Mouse (Mus musculus) liver (tissue): Measurements from ENCODE around the gene Mecp2.

Source experiments
- DNase-seq: peaks from one replicate; pipeline ENCODE4 v3.0.0-alpha.2; 2020; ENCODE audit warnings: mixed read lengths

The Mecp2 gene

GRCm38 (mm10) chrX:74006401-74006800 is 128.8 kb downstream of the Mecp2 start:
- DNase-seq, result no peak

DNA sequence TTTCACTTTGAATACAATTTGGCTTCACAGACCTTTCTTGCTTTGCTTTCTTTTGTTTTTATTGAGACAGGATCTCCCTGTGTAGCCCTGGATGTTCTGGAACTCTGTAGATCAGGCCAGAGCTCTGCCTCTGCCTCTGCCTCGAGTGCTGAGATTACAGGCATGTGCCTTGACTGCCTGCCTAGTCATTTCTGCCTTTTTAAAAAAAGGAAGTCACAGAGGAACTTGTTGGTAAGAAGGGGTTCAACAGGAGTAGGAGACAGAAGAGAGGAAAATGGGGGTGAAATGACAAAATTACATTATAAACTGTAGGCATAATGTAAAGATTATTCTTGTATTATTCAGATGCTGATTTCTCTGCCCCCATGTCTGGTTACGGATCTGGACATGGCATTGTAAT is 131.5 kb downstream of the Mecp2 start:
- DNase-seq, result no peak

DNA sequence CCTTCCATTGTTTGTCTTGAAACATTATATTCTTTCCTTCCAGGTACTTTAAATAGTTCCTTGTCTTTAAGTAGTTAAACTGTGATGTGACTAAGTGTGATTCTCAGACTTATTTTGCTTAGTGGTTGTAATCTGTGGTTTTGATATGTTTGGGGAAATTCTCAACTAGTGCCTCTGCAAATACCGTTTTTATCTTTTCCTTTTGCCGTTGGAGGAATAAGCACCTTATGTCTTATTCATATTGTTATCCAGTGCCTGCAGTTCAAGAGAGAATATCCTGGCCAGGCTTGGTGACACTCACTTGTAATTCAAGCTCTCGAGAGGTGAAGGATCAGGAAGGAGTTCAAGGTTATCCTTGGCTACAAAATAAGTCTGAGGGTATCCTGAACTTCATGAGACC is 134.1 kb downstream of the Mecp2 start:
- no peak for DNase-seq

GRCm38 (mm10) chrX:73998911-73999869 is 136.0 kb downstream of the Mecp2 start:
- DNase-seq, result peak; percentile 69

DNA sequence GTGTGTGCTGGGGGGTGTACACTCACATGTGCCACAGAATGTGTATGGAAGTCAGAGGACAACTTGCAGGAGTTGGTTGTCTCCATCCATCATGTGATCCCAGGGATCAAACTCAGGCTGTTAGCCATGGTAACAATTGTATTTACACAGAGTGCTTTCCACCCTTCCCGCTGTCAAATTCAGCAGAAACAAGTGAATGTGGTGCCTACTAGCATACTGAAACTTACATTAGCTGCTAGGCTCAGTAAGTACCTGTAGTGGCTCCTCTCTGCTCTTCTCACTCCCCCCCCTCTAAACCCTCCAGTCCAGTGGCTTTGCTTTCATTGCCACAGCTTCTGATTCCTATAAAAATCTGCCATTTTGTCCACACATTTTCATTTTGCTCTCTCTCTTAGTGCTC is 157.4 kb downstream of the Mecp2 start:
- no peak for DNase-seq
